Comparison of ENCODE assay signal across 12 mouse cellular contexts in genomic region chr5:28237055-28237454, GRCm38 (mm10). TPM values are rescaled to one million over a fixed set of nuclear protein-coding genes. Genes with fewer than 3 reads are reported as not detected.
DNase-seq lines count a peak whose midpoint lies in the region; ATAC-seq and TF ChIP-seq lines count a peak whose summit lies in the region.
"Had no signal": no experiment of that assay in that cellular context is flagged by ENCODE, and none has a peak within 500 bp of the region (broad histone marks: within the 10 kb centered on the region; RNA-seq: fewer than 3 reads in every experiment).

No protein-coding gene starts in this region.

- ATAC-seq in forebrain, embryonic 14.5 days = no peak
- no peak for ATAC-seq in forebrain, embryonic 12.5 days (ENCODE audit: low FRiP score)
- peak; percentile 66 for ATAC-seq in hindbrain, embryonic 15.5 days (ENCODE audit: low FRiP score, low read depth)
- no peak for ATAC-seq in intestine, postnatal 0 days
- ATAC-seq in heart, embryonic 11.5 days (replicated peaks; ENCODE audit: insufficient number of reproducible peaks, low FRiP score, low TSS enrichment) = no peak
- ATAC-seq: inflammation-experienced regulatory T-cells, adult 6 months; lung, postnatal 0 days had no signal

- H3K4me3 ChIP-seq in forebrain, embryonic 14.5 days (ENCODE audit: low read depth, low read length) = no peak overlapping the region
- H3K4me3 ChIP-seq in forebrain, embryonic 12.5 days (replicated peaks) = no peak overlapping the region
- H3K4me3 ChIP-seq in hindbrain, embryonic 15.5 days = no peak overlapping the region
- H3K4me3 ChIP-seq in limb, embryonic 10.5 days = no peak overlapping the region
- H3K4me3 ChIP-seq in intestine, postnatal 0 days (ENCODE audit: low read depth, low read length) = no peak overlapping the region
- no peak overlapping the region for H3K4me3 ChIP-seq in heart, embryonic 11.5 days (ENCODE audit: low read depth, low read length)
- H3K4me3 ChIP-seq: erythroblast, embryonic 14.5 days; limb, embryonic 13.5 days had no signal

- no peaks in the 10 kb centered on the region for H3K9me3 ChIP-seq in forebrain, embryonic 14.5 days (replicated peaks; ENCODE audit: control insufficient read depth, low read length)
- H3K9me3 ChIP-seq in forebrain, embryonic 12.5 days = no peaks in the 10 kb centered on the region
- no peaks in the 10 kb centered on the region for H3K9me3 ChIP-seq in hindbrain, embryonic 15.5 days
- H3K9me3 ChIP-seq in limb, embryonic 10.5 days (replicated peaks) = no peaks in the 10 kb centered on the region
- no peaks in the 10 kb centered on the region for H3K9me3 ChIP-seq in intestine, postnatal 0 days (ENCODE audit: control insufficient read depth)
- H3K9me3 ChIP-seq in heart, embryonic 11.5 days (replicated peaks; ENCODE audit: control insufficient read depth, low read length) = no peaks in the 10 kb centered on the region
- H3K9me3 ChIP-seq: limb, embryonic 13.5 days had no signal

- H3K36me3 ChIP-seq in forebrain, embryonic 14.5 days (ENCODE audit: control insufficient read depth, insufficient read depth, low read length) = no peaks in the 10 kb centered on the region
- H3K36me3 ChIP-seq in forebrain, embryonic 12.5 days (replicated peaks) = no peaks in the 10 kb centered on the region
- H3K36me3 ChIP-seq in hindbrain, embryonic 15.5 days = no peaks in the 10 kb centered on the region
- no peaks in the 10 kb centered on the region for H3K36me3 ChIP-seq in limb, embryonic 10.5 days
- H3K36me3 ChIP-seq in intestine, postnatal 0 days (ENCODE audit: control insufficient read depth, insufficient read depth) = no peaks in the 10 kb centered on the region
- H3K36me3 ChIP-seq in heart, embryonic 11.5 days (ENCODE audit: control insufficient read depth, insufficient read depth, low read length) = no peaks in the 10 kb centered on the region
- H3K36me3 ChIP-seq: limb, embryonic 13.5 days had no signal

- DNase-seq in forebrain, embryonic 14.5 days (ENCODE audit: low spot score) = peak; percentile 36
- DNase-seq in A20 (ENCODE audit: low read depth, low spot score) = peak; percentile 17
- peak; percentile 88 to 89 for DNase-seq in cerebellum, adult 18-20 months
- no peak for DNase-seq in limb, embryonic 10.5 days (ENCODE audit: low spot score)

- no peak overlapping the region for H3K27ac ChIP-seq in forebrain, embryonic 14.5 days (ENCODE audit: low read depth, low read length)
- no peak overlapping the region for H3K27ac ChIP-seq in forebrain, embryonic 12.5 days
- H3K27ac ChIP-seq in hindbrain, embryonic 15.5 days (replicated peaks) = no peak overlapping the region
- no peak overlapping the region for H3K27ac ChIP-seq in limb, embryonic 10.5 days
- no peak overlapping the region for H3K27ac ChIP-seq in intestine, postnatal 0 days (ENCODE audit: low read depth, low read length)
- no peak overlapping the region for H3K27ac ChIP-seq in heart, embryonic 11.5 days (ENCODE audit: low read depth, low read length)
- H3K27ac ChIP-seq: limb, embryonic 13.5 days had no signal

- 43% methylated on average over 4 of the region's 4 CpGs for WGBS in forebrain, embryonic 14.5 days
- 45% methylated on average over 4 of the region's 4 CpGs for WGBS in forebrain, embryonic 12.5 days
- 31% methylated on average over 4 of the region's 4 CpGs for WGBS in hindbrain, embryonic 15.5 days
- 56% methylated on average over 4 of the region's 4 CpGs for WGBS in limb, embryonic 10.5 days
- 49% methylated on average over 4 of the region's 4 CpGs for WGBS in intestine, postnatal 0 days
- WGBS in heart, embryonic 11.5 days (ENCODE audit: insufficient replicate concordance) = 38% methylated on average over 4 of the region's 4 CpGs

- H3K27me3 ChIP-seq in forebrain, embryonic 14.5 days (replicated peaks; ENCODE audit: control insufficient read depth, insufficient read depth, low read length) = no peaks in the 10 kb centered on the region
- peaks cover 4% of the 10 kb centered on the region for H3K27me3 ChIP-seq in forebrain, embryonic 12.5 days
- H3K27me3 ChIP-seq in hindbrain, embryonic 15.5 days = no peaks in the 10 kb centered on the region
- H3K27me3 ChIP-seq in limb, embryonic 10.5 days (ENCODE audit: low read depth, poor library complexity, severe bottlenecking) = no peaks in the 10 kb centered on the region
- no peaks in the 10 kb centered on the region for H3K27me3 ChIP-seq in intestine, postnatal 0 days (replicated peaks; ENCODE audit: control insufficient read depth, insufficient read depth, low read length)
- H3K27me3 ChIP-seq in heart, embryonic 11.5 days (ENCODE audit: control insufficient read depth, insufficient read depth, low read length) = peaks cover 6% of the 10 kb centered on the region; the same call in 1 of the 2 replicates
- H3K27me3 ChIP-seq: limb, embryonic 13.5 days had no signal

- no peak overlapping the region for H3K9ac ChIP-seq in forebrain, embryonic 14.5 days (ENCODE audit: low read length)
- no peak overlapping the region for H3K9ac ChIP-seq in forebrain, embryonic 12.5 days
- no peak overlapping the region for H3K9ac ChIP-seq in hindbrain, embryonic 15.5 days
- H3K9ac ChIP-seq in intestine, postnatal 0 days (ENCODE audit: low read depth, low read length) = no peak overlapping the region
- H3K9ac ChIP-seq in heart, embryonic 11.5 days (ENCODE audit: low read depth, low read length) = no peak overlapping the region
- H3K9ac ChIP-seq: limb, embryonic 13.5 days had no signal

- H3K4me1 ChIP-seq in forebrain, embryonic 14.5 days (ENCODE audit: control insufficient read depth, insufficient read depth, low read length) = no peaks in the 10 kb centered on the region
- H3K4me1 ChIP-seq in forebrain, embryonic 12.5 days = peaks cover 23% of the 10 kb centered on the region
- H3K4me1 ChIP-seq in hindbrain, embryonic 15.5 days (replicated peaks) = peaks cover 9% of the 10 kb centered on the region; the same call in 1 of the 2 replicates
- 0 out of 2 replicates have a peak, but pooled peaks cover 5% of the 10 kb centered on the region for H3K4me1 ChIP-seq in limb, embryonic 10.5 days
- no peaks in the 10 kb centered on the region for H3K4me1 ChIP-seq in intestine, postnatal 0 days (replicated peaks; ENCODE audit: control insufficient read depth, insufficient read depth, low read length)
- H3K4me1 ChIP-seq in heart, embryonic 11.5 days (ENCODE audit: control insufficient read depth, insufficient read depth, low read length) = peaks cover 8% of the 10 kb centered on the region
- H3K4me1 ChIP-seq: limb, embryonic 13.5 days had no signal

- TF ChIP-seq CTCF in intestine, postnatal 0 days (IDR thresholded peaks at IDR 0.05; ENCODE audit: low read depth) = no peak

- H3K4me2 ChIP-seq in forebrain, embryonic 14.5 days (ENCODE audit: low read length) = no peak overlapping the region
- no peak overlapping the region for H3K4me2 ChIP-seq in forebrain, embryonic 12.5 days
- H3K4me2 ChIP-seq in hindbrain, embryonic 15.5 days = no peak overlapping the region
- H3K4me2 ChIP-seq in intestine, postnatal 0 days (replicated peaks; ENCODE audit: low read depth) = no peak overlapping the region
- no peak overlapping the region for H3K4me2 ChIP-seq in heart, embryonic 11.5 days
- H3K4me2 ChIP-seq: limb, embryonic 13.5 days had no signal

RNA-seq across cellular contexts. Expression of gene Cnpy1, which starts 8.6 kb away (rescaled TPM):
- polyA plus RNA-seq in forebrain, embryonic 14.5 days (2014; fragmentation: Nextera tagmentation; extraction: Ambion mirVana) = 1.1 TPM in 2 replicates
- polyA plus RNA-seq in forebrain, embryonic 12.5 days (2016; fragmentation: Nextera tagmentation; extraction: Ambion mirVana) = 2.9 and 3.2 TPM in 2 replicates
- polyA plus RNA-seq in hindbrain, embryonic 15.5 days (2015; fragmentation: Nextera tagmentation; extraction: Ambion mirVana) = 37.0 and 66.2 TPM in 2 replicates
- 0.18 TPM in 1 of 2 replicates, not detected in the other for polyA plus RNA-seq in limb, embryonic 10.5 days (2016; fragmentation: Nextera tagmentation; extraction: Ambion mirVana)
- polyA plus RNA-seq in intestine, postnatal 0 days (2015; fragmentation: Nextera tagmentation; extraction: Ambion mirVana) = 1.0 and 1.2 TPM in 2 replicates
- not detected in 2 replicates for polyA plus RNA-seq in heart, embryonic 11.5 days (2014; fragmentation: Nextera tagmentation; extraction: Ambion mirVana)
- polyA plus RNA-seq: erythroblast, embryonic 14.5 days; inflammation-experienced regulatory T-cells, adult 6 months had no signal
